ENCODE assay signal across 23 mouse cellular contexts in the genomic region with DNA sequence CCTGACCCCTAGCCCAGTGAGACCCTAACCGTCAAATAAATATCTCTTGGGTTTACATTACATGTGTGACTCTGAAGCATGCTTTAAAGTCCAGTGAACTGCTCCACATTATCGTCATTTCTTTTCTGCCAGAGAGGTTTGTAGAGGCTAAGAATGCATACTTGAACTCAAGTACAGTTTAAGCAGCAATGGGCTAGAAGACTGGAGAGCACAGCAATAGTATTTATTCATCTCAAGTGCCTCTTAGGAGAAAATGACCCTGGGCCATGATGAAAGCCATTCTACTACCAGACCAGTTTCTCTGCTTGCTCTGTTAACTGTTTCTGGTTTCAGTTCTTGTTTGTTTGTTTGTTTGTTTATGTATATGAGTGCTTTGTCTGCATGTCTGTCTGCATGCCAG. TPM values are rescaled to one million over a fixed set of nuclear protein-coding genes. Genes with fewer than 3 reads are reported as not detected.
"Had no signal": no experiment of that assay in that cellular context is flagged by ENCODE, and none has a peak within 500 bp of the region (broad histone marks: within the 10 kb centered on the region; RNA-seq: fewer than 3 reads in every experiment).

No protein-coding gene starts in this region.

- H3K4me2 ChIP-seq: limb, embryonic 12.5 days; limb, embryonic 15.5 days; liver, embryonic 11.5 days; midbrain, embryonic 13.5 days; neural tube, embryonic 13.5 days had no signal

- DNase-seq: kidney, adult 2 months; kidney, postnatal 25 days; left cerebral cortex, postnatal 4 days; liver, postnatal 0 days; thymus, adult 18-20 months; thymus, postnatal 4 days had no signal

- H3K9me3 ChIP-seq: limb, embryonic 12.5 days; limb, embryonic 15.5 days; midbrain, embryonic 10.5 days; midbrain, embryonic 13.5 days; neural tube, embryonic 13.5 days had no signal

- H3K27ac ChIP-seq: kidney, postnatal 0 days; limb, embryonic 12.5 days; limb, embryonic 15.5 days; liver, embryonic 14.5 days; midbrain, embryonic 10.5 days; midbrain, embryonic 13.5 days; neural tube, embryonic 13.5 days had no signal

- H3K9ac ChIP-seq: limb, embryonic 12.5 days; limb, embryonic 15.5 days; liver, embryonic 14.5 days; liver, postnatal 0 days; midbrain, embryonic 13.5 days; neural tube, embryonic 13.5 days had no signal

- ATAC-seq: intestine, postnatal 0 days; liver, postnatal 0 days; midbrain, embryonic 13.5 days; midbrain, embryonic 16.5 days had no signal

- H3K36me3 ChIP-seq: limb, embryonic 12.5 days; limb, embryonic 15.5 days; midbrain, embryonic 10.5 days; midbrain, embryonic 13.5 days; neural tube, embryonic 13.5 days had no signal

- H3K27me3 ChIP-seq: limb, embryonic 12.5 days; limb, embryonic 15.5 days; midbrain, embryonic 13.5 days; neural tube, embryonic 13.5 days had no signal

- H3K4me3 ChIP-seq: limb, embryonic 12.5 days; limb, embryonic 15.5 days; megakaryocyte, embryonic 14.5 days; midbrain, embryonic 10.5 days; midbrain, embryonic 13.5 days; myocyte; neural tube, embryonic 13.5 days had no signal

RNA-seq across cellular contexts. Expression of a gene that starts 38.9 kb away (rescaled TPM):
- total RNA-seq: monocyte, adult 5-6 weeks; neutrophil, adult 5-6 weeks had no signal
- polyA plus RNA-seq: intestine, postnatal 0 days; large intestine, adult 2 months; liver, embryonic 14.5 days; myocyte; small intestine, adult 2 months; spleen, adult 2 months had no signal
